Mouse (Mus musculus) neural tube, embryonic 13.5 days (tissue): ENCODE data around the gene Clic6. TPM values are rescaled to one million over a fixed set of nuclear protein-coding genes. Genes with fewer than 3 reads are reported as not detected.
"Not testable (repeated sequence)": the region's sequence is repeated elsewhere in the genome, so short reads cannot be mapped to it uniquely, and the experiment has no call there.

Source experiments
- ATAC-seq: fragments of 200-750 bp; cut with Nextera tagmentation; 2 replicates; pipeline ENCODE4 v1.8.0; 2017; ENCODE audit warnings: low read depth, mild to moderate bottlenecking, moderate TSS enrichment, moderate library complexity
- H3K27ac ChIP-seq: fragments of 300-500 bp; sonication (generic); replicated peaks from 2 replicates; pipeline ENCODE4 v1.5.1; 2015; ENCODE audit warnings: moderate library complexity, mild to moderate bottlenecking, inconsistent platforms
- H3K27me3 ChIP-seq: fragments of 300-500 bp; sonication (generic); 2 replicates; pipeline ENCODE4 v1.6.1; 2015; ENCODE audit warnings: mild to moderate bottlenecking, inconsistent platforms
- H3K36me3 ChIP-seq: fragments of 300-500 bp; sonication (generic); 2 replicates; pipeline ENCODE4 v1.6.1; 2015; ENCODE audit warnings: mild to moderate bottlenecking, inconsistent platforms
- H3K4me1 ChIP-seq: fragments of 300-500 bp; sonication (generic); replicated peaks from 2 replicates; pipeline ENCODE4 v1.6.1; 2015; ENCODE audit warnings: inconsistent platforms
- H3K4me2 ChIP-seq: fragments of 300-500 bp; sonication (generic); 2 replicates; pipeline ENCODE4 v1.6.1; 2015; ENCODE audit warnings: inconsistent platforms, mild to moderate bottlenecking, moderate library complexity
- H3K4me3 ChIP-seq: fragments of 300-500 bp; sonication (generic); 2 replicates; pipeline ENCODE4 v1.5.1; 2015; ENCODE audit warnings: mild to moderate bottlenecking, inconsistent platforms
- H3K9ac ChIP-seq: fragments of 300-500 bp; sonication (generic); 2 replicates; pipeline ENCODE4 v1.6.1; 2015; ENCODE audit warnings: moderate library complexity, mild to moderate bottlenecking, inconsistent platforms
- H3K9me3 ChIP-seq: fragments of 300-500 bp; sonication (generic); 2 replicates; pipeline ENCODE4 v1.6.1; 2016; ENCODE audit warnings: inconsistent platforms
- WGBS: fragments of 180-500 bp; shearing (Covaris S2); methylation state at CpG from one replicate; pipeline ENCODE4 v1.1.7; 2015; 5-methylcytosine and 5-hydroxymethylcytosine counted together
- polyA plus RNA-seq: library from polyadenylated mRNA; unstranded; fragments of >200 nt; fragmentation: Nextera tagmentation; extraction: Ambion mirVana; gene quantifications from 2 replicates; pipeline ENCODE4 v1.2.1, GENCODE M21; 2015

The Clic6 gene
- polyA plus RNA-seq, 1 experiment from 2014 or later: 0.54 TPM

- Histone ChIP-seq H3K4me3 (no peak overlapping the region), H3K36me3 (no peaks in the 10 kb centered on the region), H3K4me2 (no peak overlapping the region), H3K27me3 (0 out of 2 replicates have a peak, but pooled peaks cover 3% of the 10 kb centered on the region), H3K27ac (no peak overlapping the region), H3K9me3 (no peaks in the 10 kb centered on the region), H3K9ac (no peak overlapping the region), H3K4me1 (no peaks in the 10 kb centered on the region)
- 90% methylated on average over 4 of the region's 4 CpGs for WGBS
- no peak for ATAC-seq
Measured at GRCm38 (mm10) chr16:92507573-92507972, 22.0 kb downstream of the Clic6 start.

- Histone ChIP-seq H3K9me3 (no peaks in the 10 kb centered on the region), H3K9ac (no peak overlapping the region), H3K4me1 (no peaks in the 10 kb centered on the region), H3K27ac (no peak overlapping the region), H3K4me3 (no peak overlapping the region), H3K27me3 (no peaks in the 10 kb centered on the region), H3K4me2 (no peak overlapping the region), H3K36me3 (no peaks in the 10 kb centered on the region)
- 78% methylated on average over 13 of the region's 13 CpGs for WGBS
- no peak for ATAC-seq
Measured at GRCm38 (mm10) chr16:92510835-92511772, 25.6 kb downstream of the Clic6 start.

GRCm38 (mm10) chr16:92511773-92512391 lies 26.3 kb downstream of the Clic6 start:
- no peak for ATAC-seq
- no peak overlapping the region for H3K4me2 ChIP-seq
- WGBS: 61% methylated on average over 5 of the region's 5 CpGs

GRCm38 (mm10) chr16:92514896-92515295 lies 29.4 kb downstream of the Clic6 start:
- H3K27me3 ChIP-seq, H3K4me3 ChIP-seq, ATAC-seq, H3K9me3 ChIP-seq, H3K36me3 ChIP-seq, H3K4me1 ChIP-seq, H3K9ac ChIP-seq, H3K4me2 ChIP-seq, H3K27ac ChIP-seq: not testable (repeated sequence)
- WGBS: 85% methylated on average over 7 of the region's 9 CpGs

More at GRCm38 (mm10) chr16:92511773-92512391, 26.3 kb downstream of the Clic6 start:
- Histone ChIP-seq H3K4me1 (no peaks in the 10 kb centered on the region), H3K36me3 (no peaks in the 10 kb centered on the region), H3K9ac (no peak overlapping the region), H3K4me3 (no peak overlapping the region), H3K27me3 (no peaks in the 10 kb centered on the region), H3K9me3 (no peaks in the 10 kb centered on the region), H3K27ac (no peak overlapping the region)

- no peak overlapping the region for H3K27ac ChIP-seq
- ATAC-seq: no peak
- H3K4me1 ChIP-seq: no peaks in the 10 kb centered on the region
- no peaks in the 10 kb centered on the region for H3K9me3 ChIP-seq
- no peak overlapping the region for H3K4me3 ChIP-seq
- H3K4me2 ChIP-seq: no peak overlapping the region
- no peaks in the 10 kb centered on the region for H3K36me3 ChIP-seq
- 93% methylated on average over 9 of the region's 9 CpGs for WGBS
- H3K27me3 ChIP-seq: no peaks in the 10 kb centered on the region; the same call in 1 of the 2 replicates
- H3K9ac ChIP-seq: no peak overlapping the region
Measured at GRCm38 (mm10) chr16:92516139-92516538, 30.6 kb downstream of the Clic6 start.

- Histone ChIP-seq H3K36me3 (no peaks in the 10 kb centered on the region), H3K4me1 (no peaks in the 10 kb centered on the region), H3K4me3 (no peak overlapping the region), H3K4me2 (no peak overlapping the region), H3K27me3 (no peaks in the 10 kb centered on the region; the same call in 1 of the 2 replicates), H3K27ac (no peak overlapping the region), H3K9ac (no peak overlapping the region), H3K9me3 (no peaks in the 10 kb centered on the region)
- no peak for ATAC-seq
- WGBS: 44% methylated on average over 4 of the region's 4 CpGs
Measured at GRCm38 (mm10) chr16:92518718-92519117, 33.2 kb downstream of the Clic6 start.

GRCm38 (mm10) chr16:92519820-92520492 lies 34.4 kb downstream of the Clic6 start:
- no peak for ATAC-seq
- no peak overlapping the region for H3K9ac ChIP-seq
- H3K27ac ChIP-seq: no peak overlapping the region
- H3K4me1 ChIP-seq: no peaks in the 10 kb centered on the region
- H3K4me3 ChIP-seq: no peak overlapping the region
- 56% methylated on average over 13 of the region's 13 CpGs for WGBS
- no peak overlapping the region for H3K4me2 ChIP-seq
- no peaks in the 10 kb centered on the region for H3K36me3 ChIP-seq
- H3K27me3 ChIP-seq: no peaks in the 10 kb centered on the region; the same call in 1 of the 2 replicates
- H3K9me3 ChIP-seq: no peaks in the 10 kb centered on the region

GRCm38 (mm10) chr16:92523351-92523750 lies 37.8 kb downstream of the Clic6 start:
- no peak overlapping the region for H3K27ac ChIP-seq
- H3K4me1 ChIP-seq: peaks cover 13% of the 10 kb centered on the region
- no peak overlapping the region for H3K4me2 ChIP-seq
- no peaks in the 10 kb centered on the region for H3K36me3 ChIP-seq
- H3K4me3 ChIP-seq: no peak overlapping the region
- H3K27me3 ChIP-seq: no peaks in the 10 kb centered on the region; the same call in 1 of the 2 replicates
- 81% methylated on average over 8 of the region's 8 CpGs for WGBS
- H3K9ac ChIP-seq: no peak overlapping the region
- ATAC-seq: no peak
- H3K9me3 ChIP-seq: no peaks in the 10 kb centered on the region

- Histone ChIP-seq H3K9me3 (0 out of 2 replicates have a peak, but pooled peaks cover 5% of the 10 kb centered on the region), H3K27ac (no peak overlapping the region), H3K4me1 (peaks cover 13% of the 10 kb centered on the region), H3K4me2 (no peak overlapping the region), H3K4me3 (no peak overlapping the region), H3K27me3 (no peaks in the 10 kb centered on the region), H3K36me3 (no peaks in the 10 kb centered on the region), H3K9ac (no peak overlapping the region)
- no peak for ATAC-seq
- 82% methylated on average over 8 of the region's 8 CpGs for WGBS
Measured at GRCm38 (mm10) chr16:92524651-92525050, 39.1 kb downstream of the Clic6 start.

GRCm38 (mm10) chr16:92525919-92526318 lies 40.4 kb downstream of the Clic6 start:
- H3K27me3 ChIP-seq: no peaks in the 10 kb centered on the region
- H3K36me3 ChIP-seq: no peaks in the 10 kb centered on the region
- no peak overlapping the region for H3K4me3 ChIP-seq
- no peak overlapping the region for H3K4me2 ChIP-seq
- 40% methylated on average over 10 of the region's 10 CpGs for WGBS
- no peak overlapping the region for H3K27ac ChIP-seq
- peaks cover 13% of the 10 kb centered on the region for H3K4me1 ChIP-seq
- no peak overlapping the region for H3K9ac ChIP-seq
- H3K9me3 ChIP-seq: 0 out of 2 replicates have a peak, but pooled peaks cover 5% of the 10 kb centered on the region
- no peak for ATAC-seq

- WGBS: 91% methylated on average over 2 of the region's 2 CpGs
Measured at GRCm38 (mm10) chr16:92535258-92535657, 49.7 kb downstream of the Clic6 start.

GRCm38 (mm10) chr16:92538356-92538755 lies 52.8 kb downstream of the Clic6 start:
- Histone ChIP-seq H3K27ac (no peak overlapping the region), H3K9me3 (no peaks in the 10 kb centered on the region), H3K4me3 (no peak overlapping the region), H3K36me3 (no peaks in the 10 kb centered on the region), H3K4me1 (no peaks in the 10 kb centered on the region), H3K27me3 (no peaks in the 10 kb centered on the region), H3K4me2 (no peak overlapping the region), H3K9ac (no peak overlapping the region)
- 77% methylated on average over 6 of the region's 6 CpGs for WGBS
- no peak for ATAC-seq

More at GRCm38 (mm10) chr16:92535258-92535657, 49.7 kb downstream of the Clic6 start:
- H3K4me3 ChIP-seq: no peak overlapping the region
- no peak for ATAC-seq
- no peaks in the 10 kb centered on the region for H3K9me3 ChIP-seq
- H3K4me2 ChIP-seq: no peak overlapping the region
- H3K4me1 ChIP-seq: no peaks in the 10 kb centered on the region
- no peak overlapping the region for H3K9ac ChIP-seq
- no peaks in the 10 kb centered on the region for H3K27me3 ChIP-seq
- H3K27ac ChIP-seq: no peak overlapping the region
- no peaks in the 10 kb centered on the region for H3K36me3 ChIP-seq
